Mouse (Mus musculus) embryo, embryonic 10 days (tissue): ENCODE measurements around the gene Gnptab.
"Not testable (repeated sequence)": the region's sequence is repeated elsewhere in the genome, so short reads cannot be mapped to it uniquely, and the experiment has no call there.

Source experiments
- DNase-seq: peaks from one replicate; pipeline ENCODE4 v3.0.0-alpha.2; 2015; ENCODE audit warnings: low spot score

Gnptab gene

GRCm38 (mm10) chr10:88417686-88418085 lies 38.8 kb downstream of the Gnptab start:
- DNase-seq, result no peak

DNA sequence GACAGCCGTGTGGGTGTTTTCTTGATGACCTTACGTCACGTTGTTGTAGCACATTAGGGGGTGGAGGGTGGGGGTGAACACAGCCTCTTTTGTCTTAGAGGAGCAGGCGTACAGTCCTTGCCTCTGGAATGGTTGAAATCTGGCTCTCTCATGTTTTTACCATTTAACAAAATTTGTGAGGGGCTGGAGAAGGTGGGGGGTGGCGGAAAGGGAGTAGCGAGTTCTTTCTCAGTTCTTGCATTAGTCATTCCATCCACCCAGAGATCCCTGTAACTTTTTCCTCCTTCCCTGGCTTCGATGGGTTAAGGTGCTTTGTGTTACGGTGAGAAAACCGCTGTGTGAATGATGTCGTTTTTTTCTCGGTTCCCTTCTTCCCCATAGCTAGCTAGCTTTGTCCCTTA lies 41.2 kb downstream of the Gnptab start:
- no peak for DNase-seq

DNA sequence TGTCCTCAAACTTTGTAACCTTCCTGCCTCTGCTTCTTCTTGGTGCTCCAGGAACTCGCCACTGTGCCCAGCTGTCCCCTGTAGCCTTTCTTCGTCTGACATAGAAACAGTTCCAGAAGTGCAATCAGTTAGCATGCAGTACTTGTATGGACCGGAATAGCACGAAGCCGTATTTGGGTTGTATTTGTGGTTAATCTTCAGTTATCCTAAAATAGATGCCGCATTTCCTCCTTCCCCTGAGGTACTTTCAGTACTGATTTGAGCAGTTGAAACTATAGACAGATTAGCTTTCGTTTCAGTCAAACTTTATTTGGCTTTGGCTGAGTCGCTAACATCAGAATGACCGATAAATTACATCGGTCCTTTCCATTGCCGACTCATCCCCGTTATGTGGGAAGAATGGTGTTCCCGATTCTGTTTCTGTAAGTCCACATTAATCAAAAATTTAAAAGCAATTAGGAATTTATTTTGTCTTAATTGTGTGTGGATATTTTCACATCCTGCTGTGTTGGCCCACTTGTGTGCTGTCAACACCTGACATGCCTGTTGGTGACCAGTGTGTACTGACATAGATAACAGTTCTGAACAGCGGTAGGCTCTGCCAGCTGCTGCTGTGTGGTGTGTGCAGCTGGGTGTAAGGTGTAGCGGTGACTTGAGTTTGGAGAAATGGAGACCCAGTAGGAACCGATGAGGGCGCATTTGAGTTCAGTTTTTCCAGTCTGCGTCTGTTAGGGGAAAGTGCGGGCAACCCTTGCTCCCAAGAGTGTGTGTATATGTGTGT lies 41.9 kb downstream of the Gnptab start:
- DNase-seq, result no peak

- peak; percentile 88 for DNase-seq
Measured at GRCm38 (mm10) chr10:88426158-88426816, 47.4 kb downstream of the Gnptab start.

GRCm38 (mm10) chr10:88426896-88427295 lies 48.0 kb downstream of the Gnptab start:
- no peak for DNase-seq

DNA sequence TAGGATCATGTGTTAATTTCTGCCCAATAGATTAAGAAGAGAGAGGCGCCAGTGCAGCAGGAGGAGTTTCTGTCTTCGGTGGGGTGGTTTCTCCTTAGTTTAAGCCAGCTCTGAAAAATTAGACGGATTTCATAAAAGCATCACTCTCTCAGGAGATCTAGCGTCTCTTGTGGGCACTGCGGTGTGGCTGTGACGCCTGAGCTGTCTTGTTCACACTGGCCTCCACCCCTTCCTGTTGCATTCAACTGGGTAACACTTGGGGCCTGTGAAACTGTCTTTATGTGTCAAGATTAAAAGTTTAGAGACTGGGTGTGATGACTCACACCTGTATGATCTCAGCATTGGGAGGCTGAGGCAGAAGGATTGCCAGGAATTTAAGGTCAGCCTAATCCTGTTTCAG lies 49.1 kb downstream of the Gnptab start:
- no peak for DNase-seq

DNA sequence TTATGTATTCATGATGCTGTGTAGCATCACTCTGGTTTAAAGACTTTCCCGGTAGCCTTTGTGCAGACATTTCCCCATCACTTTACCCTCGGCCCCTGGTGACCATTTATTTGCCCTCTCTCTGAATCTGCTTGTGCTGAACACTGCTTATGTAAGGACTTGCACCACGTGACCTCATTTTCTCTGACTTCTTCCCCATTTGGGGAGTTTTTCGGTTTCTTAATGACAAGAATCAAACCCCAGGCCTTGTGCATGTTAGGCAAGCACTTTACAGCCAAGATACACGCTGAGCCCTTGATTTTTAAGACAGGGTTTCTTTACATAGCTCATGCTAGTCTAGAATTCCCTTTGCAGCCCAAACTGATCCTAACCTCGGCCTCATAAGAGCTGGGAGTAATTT lies 62.3 kb downstream of the Gnptab start:
- no peak for DNase-seq

- no peak for DNase-seq
Measured at GRCm38 (mm10) chr10:88451221-88451620, 72.3 kb downstream of the Gnptab start.

GRCm38 (mm10) chr10:88451990-88452389 lies 73.1 kb downstream of the Gnptab start:
- no peak for DNase-seq

DNA sequence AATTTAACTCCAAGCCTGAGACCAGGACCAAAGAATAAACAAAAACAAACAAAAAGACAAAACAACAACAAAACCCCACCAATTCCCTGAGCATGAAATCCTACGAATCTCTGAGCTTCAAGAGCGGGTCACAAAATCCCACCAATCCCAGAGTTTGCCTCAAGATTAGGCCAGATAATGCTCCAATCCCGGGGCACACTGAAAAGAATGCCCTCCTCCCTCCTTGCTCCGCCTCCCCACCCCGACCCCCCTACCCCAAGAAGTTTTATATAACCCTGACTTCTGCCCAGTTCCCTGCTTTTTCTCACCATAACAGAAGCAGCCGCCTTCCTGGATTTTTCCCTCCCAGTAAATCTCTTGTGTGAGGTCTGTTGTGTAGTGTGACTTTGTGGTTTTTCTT lies 78.9 kb downstream of the Gnptab start:
- DNase-seq, result no peak

DNA sequence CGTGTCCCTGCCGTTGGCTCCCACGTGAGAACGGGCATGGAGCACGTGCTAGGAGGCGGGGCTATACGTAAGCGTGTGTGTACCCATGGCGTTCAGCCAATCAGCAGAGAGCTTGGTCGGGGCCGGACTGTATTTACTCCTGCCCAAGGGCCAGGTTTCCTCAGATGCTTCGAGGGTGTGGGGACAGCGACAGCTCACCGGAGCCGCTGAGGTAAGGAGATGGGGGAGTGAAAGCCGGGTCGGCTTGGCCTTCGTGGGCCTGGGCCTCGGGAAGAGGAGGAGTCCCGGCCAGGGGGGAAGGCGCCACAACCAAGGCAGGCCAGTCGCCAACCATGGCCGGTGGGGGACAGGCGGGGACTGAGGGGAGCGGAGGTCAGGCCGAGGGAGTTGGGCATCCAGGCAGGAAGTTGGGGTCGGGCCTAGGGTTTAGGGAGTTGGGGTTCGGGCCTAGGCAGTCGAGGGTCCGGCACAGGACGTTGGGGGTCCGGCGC lies 80.6 kb downstream of the Gnptab start, which contains the start of gene Sycp3:
Gene Sycp3, plus strand, starts transcription at position 68 of the 491 bp plus-strand sequence.
- no peak for DNase-seq

- DNase-seq, result no peak
Measured at GRCm38 (mm10) chr10:88460122-88460820, 81.3 kb downstream of the Gnptab start.

- DNase-seq, result not testable (repeated sequence)
Measured at GRCm38 (mm10) chr10:88482866-88483265, 103.9 kb downstream of the Gnptab start.

GRCm38 (mm10) chr10:88488629-88489028 lies 109.7 kb downstream of the Gnptab start:
- no peak for DNase-seq

DNA sequence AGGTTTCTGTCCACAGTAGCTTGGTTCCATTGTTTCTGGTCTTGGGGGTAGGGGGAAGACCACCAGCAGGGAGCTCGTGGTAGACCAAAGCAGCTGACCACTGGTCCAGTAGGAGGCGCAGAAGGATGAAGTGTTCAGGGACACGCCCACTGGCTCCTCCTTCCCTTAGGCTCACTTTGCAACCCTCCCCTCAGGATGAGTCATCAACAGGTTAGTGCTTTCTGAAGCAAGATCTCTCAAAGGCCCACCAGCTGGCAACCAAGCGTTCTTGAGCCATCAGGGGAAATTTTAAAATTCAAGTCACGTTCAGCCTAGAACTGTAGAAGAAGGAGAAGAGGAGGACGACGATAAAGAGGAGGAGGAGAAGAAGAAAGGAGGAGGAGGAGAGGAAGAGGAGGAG lies 112.7 kb downstream of the Gnptab start:
- no peak for DNase-seq

GRCm38 (mm10) chr10:88492658-88493057 lies 113.7 kb downstream of the Gnptab start:
- no peak for DNase-seq

- DNase-seq, result no peak
Measured at GRCm38 (mm10) chr10:88494959-88495587, 116.1 kb downstream of the Gnptab start.
